Mouse (Mus musculus): Measurements from ENCODE around the gene Plekha7.

- TF ChIP-seq CTCF (IDR thresholded peaks at IDR 0.05; ENCODE audit: insufficient read depth, low read length) = no peak
- TF ChIP-seq POLR2A (IDR thresholded peaks at IDR 0.05; ENCODE audit: borderline replicate concordance, extremely low read depth, low read depth, low read length) = no peak
Observed at GRCm38 (mm10) chr7:116149568-116149967, 158.6 kb downstream of the Plekha7 start.

Measured in lung, adult 2 months (tissue).